In the genomic region with DNA sequence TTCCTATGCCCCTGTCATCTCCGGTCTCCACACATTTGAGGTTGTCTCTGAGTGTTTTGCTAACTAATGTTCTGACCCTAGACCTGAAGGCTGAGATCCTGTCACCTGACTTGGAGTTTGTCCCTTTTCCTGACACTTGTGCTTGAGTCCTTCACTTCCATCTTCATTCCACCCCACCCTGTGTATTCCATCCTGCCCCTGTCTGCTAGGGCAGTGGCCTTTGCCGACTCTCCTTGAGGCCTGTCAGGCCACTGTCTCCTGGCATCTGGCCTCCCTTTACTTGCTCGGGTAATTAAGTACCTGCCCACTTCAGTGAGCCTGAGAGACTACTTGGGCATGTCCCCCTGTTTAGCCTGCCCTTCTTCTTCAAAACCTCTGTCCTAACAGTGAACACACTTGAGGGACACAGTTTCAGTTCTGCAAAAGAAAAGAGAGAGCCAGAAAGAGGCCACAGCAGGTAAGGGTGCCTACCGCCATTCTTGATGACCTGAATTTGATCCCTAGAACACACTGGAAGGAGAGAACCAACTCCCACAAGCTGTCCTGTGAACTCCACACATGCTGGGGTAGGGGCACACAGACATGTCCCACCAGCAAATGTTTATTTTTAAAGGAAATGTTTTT, we compare ENCODE assay signal across 28 mouse cellular contexts. TPM values are rescaled to one million over a fixed set of nuclear protein-coding genes. Genes with fewer than 3 reads are reported as not detected.
A peak's percentile ranks its signal among the peaks of the same experiment; 100 is the strongest.
DNase-seq lines count a peak whose midpoint lies in the region; ATAC-seq and TF ChIP-seq lines count a peak whose summit lies in the region.
"Had no signal": no experiment of that assay in that cellular context is flagged by ENCODE, and none has a peak within 500 bp of the region (broad histone marks: within the 10 kb centered on the region; RNA-seq: fewer than 3 reads in every experiment).

No protein-coding gene starts in this region.

- H3K4me1 ChIP-seq in kidney, embryonic 15.5 days = peaks cover 7% of the 10 kb centered on the region
- H3K4me1 ChIP-seq in brown adipose tissue, adult 24 weeks (ENCODE audit: control insufficient read depth, insufficient read depth, insufficient read length, low read length) = peaks cover 37% of the 10 kb centered on the region
- H3K4me1 ChIP-seq in thymus, adult 2 months (replicated peaks; ENCODE audit: control insufficient read depth, insufficient read depth, low read length) = no peaks in the 10 kb centered on the region
- H3K4me1 ChIP-seq: embryonic facial prominence, embryonic 15.5 days; forebrain, embryonic 12.5 days; heart, embryonic 15.5 days; hindbrain, embryonic 12.5 days; intestine, embryonic 15.5 days; limb, embryonic 12.5 days had no signal

- no peak overlapping the region for H3K9ac ChIP-seq in kidney, embryonic 15.5 days
- H3K9ac ChIP-seq: embryonic facial prominence, embryonic 15.5 days; forebrain, embryonic 12.5 days; heart, embryonic 15.5 days; hindbrain, embryonic 12.5 days; intestine, embryonic 15.5 days; limb, embryonic 12.5 days; liver, embryonic 15.5 days; lung, embryonic 14.5 days had no signal

- H3K36me3 ChIP-seq in kidney, embryonic 15.5 days = no peaks in the 10 kb centered on the region
- no peaks in the 10 kb centered on the region for H3K36me3 ChIP-seq in splenic B cell, adult 2 months (ENCODE audit: control insufficient read depth, insufficient read depth, low read length, poor library complexity, severe bottlenecking)
- no peaks in the 10 kb centered on the region for H3K36me3 ChIP-seq in thymus, adult 2 months (ENCODE audit: control insufficient read depth, insufficient read depth, low read length)
- H3K36me3 ChIP-seq: embryonic facial prominence, embryonic 10.5 days; embryonic facial prominence, embryonic 15.5 days; forebrain, embryonic 12.5 days; heart, embryonic 15.5 days; hindbrain, embryonic 12.5 days; intestine, embryonic 15.5 days; limb, embryonic 12.5 days; liver, embryonic 15.5 days had no signal

- no peaks in the 10 kb centered on the region for H3K27me3 ChIP-seq in kidney, embryonic 15.5 days
- no peaks in the 10 kb centered on the region for H3K27me3 ChIP-seq in splenic B cell, adult 2 months (ENCODE audit: control insufficient read depth, insufficient read depth, low read length, poor library complexity, severe bottlenecking)
- H3K27me3 ChIP-seq in thymus, adult 2 months (ENCODE audit: control insufficient read depth, insufficient read depth, low read length) = no peaks in the 10 kb centered on the region
- H3K27me3 ChIP-seq: embryonic facial prominence, embryonic 15.5 days; forebrain, embryonic 12.5 days; heart, embryonic 15.5 days; hindbrain, embryonic 12.5 days; intestine, embryonic 15.5 days; limb, embryonic 12.5 days; liver, embryonic 15.5 days had no signal

- DNase-seq in kidney, adult 9 months = no peak
- peak; percentile 14 to 23 for DNase-seq in B cell, adult 2 months
- DNase-seq in splenic B cell, adult 2 months (ENCODE audit: low read depth, low spot score) = peak; percentile 48
- no peak for DNase-seq in thymus, adult 2 months
- DNase-seq: adrenal gland, postnatal 25 days; cerebellum, adult 18-20 months; cerebellum, postnatal 10 days; gastrocnemius, postnatal 25 days; heart, postnatal 36 days; kidney, postnatal 10 days; layer of hippocampus, adult 9-11 months; lung, embryonic 14.5 days; lung, postnatal 14 days; right cerebral cortex, postnatal 25 days had no signal

- no peak overlapping the region for H3K27ac ChIP-seq in kidney, embryonic 15.5 days
- H3K27ac ChIP-seq in brown adipose tissue, adult 24 weeks (replicated peaks; ENCODE audit: low read depth, low read length) = peak overlapping the region; percentile 13; the same call in 1 of the 2 replicates
- H3K27ac ChIP-seq in thymus, adult 2 months (ENCODE audit: control insufficient read depth, insufficient read depth, low read length) = no peak overlapping the region
- H3K27ac ChIP-seq: embryonic facial prominence, embryonic 10.5 days; embryonic facial prominence, embryonic 15.5 days; forebrain, embryonic 12.5 days; heart, embryonic 15.5 days; hindbrain, embryonic 12.5 days; hindbrain, postnatal 0 days; intestine, embryonic 15.5 days; left cerebral cortex, adult 2 months; limb, embryonic 12.5 days; liver, embryonic 15.5 days had no signal

- no peak overlapping the region for H3K4me3 ChIP-seq in kidney, embryonic 15.5 days (replicated peaks)
- H3K4me3 ChIP-seq in brown adipose tissue, adult 24 weeks (ENCODE audit: insufficient read depth, low read depth, low read length) = no peak overlapping the region
- H3K4me3 ChIP-seq in thymus, adult 2 months (ENCODE audit: control insufficient read depth, insufficient read depth, low read length) = no peak overlapping the region
- H3K4me3 ChIP-seq: embryonic facial prominence, embryonic 10.5 days; embryonic facial prominence, embryonic 15.5 days; forebrain, embryonic 12.5 days; heart, embryonic 15.5 days; hindbrain, embryonic 12.5 days; intestine, embryonic 15.5 days; left cerebral cortex, adult 2 months; limb, embryonic 12.5 days; liver, embryonic 15.5 days had no signal

- TF ChIP-seq CTCF in thymus, adult 2 months (IDR thresholded peaks at IDR 0.05; ENCODE audit: borderline replicate concordance, control insufficient read depth, extremely low read depth, insufficient read depth, low read length, poor library complexity) = no peak

- no peak for TF ChIP-seq POLR2A in thymus, adult 2 months (IDR thresholded peaks at IDR 0.05; ENCODE audit: control insufficient read depth, extremely low read depth, insufficient read depth, low read length, poor library complexity)

- H3K4me2 ChIP-seq in kidney, embryonic 15.5 days = no peak overlapping the region
- H3K4me2 ChIP-seq: embryonic facial prominence, embryonic 15.5 days; forebrain, embryonic 12.5 days; heart, embryonic 15.5 days; hindbrain, embryonic 12.5 days; intestine, embryonic 15.5 days; limb, embryonic 12.5 days; liver, embryonic 15.5 days; lung, embryonic 14.5 days; midbrain, embryonic 11.5 days had no signal

- no peaks in the 10 kb centered on the region for H3K9me3 ChIP-seq in kidney, embryonic 15.5 days (replicated peaks)
- H3K9me3 ChIP-seq: embryonic facial prominence, embryonic 10.5 days; embryonic facial prominence, embryonic 15.5 days; forebrain, embryonic 12.5 days; heart, embryonic 15.5 days; hindbrain, embryonic 12.5 days; intestine, embryonic 15.5 days; limb, embryonic 12.5 days; liver, embryonic 15.5 days had no signal

- 51% methylated on average over 4 of the region's 4 CpGs for WGBS in kidney, embryonic 15.5 days
- WGBS in thymus, adult 2 months = 92% methylated on average over 4 of the region's 4 CpGs

- 0 out of 2 replicates have a peak, but pooled peaks have one; percentile 52 for ATAC-seq in kidney, embryonic 15.5 days (replicated peaks; ENCODE audit: low FRiP score)
- ATAC-seq: hindbrain, postnatal 0 days; intestine, embryonic 15.5 days; midbrain, embryonic 16.5 days had no signal

RNA-seq across cellular contexts. Expression of gene Pde8a, which starts 22.3 kb away (rescaled TPM):
- 5.7 and 6.2 TPM in 2 replicates for polyA plus RNA-seq in kidney, embryonic 15.5 days (2015; fragmentation: Nextera tagmentation; extraction: Ambion mirVana)
- polyA plus RNA-seq in brown adipose tissue, adult 24 weeks (2012; ENCODE audit: insufficient read depth, insufficient read length, missing spikeins) = 24.0 and 39.6 TPM in 2 replicates
- 3.0 and 3.5 TPM in 2 replicates for polyA plus RNA-seq in thymus, adult 2 months (2012; rRNA removed)

Comparison
In these comparisons a context has a peak if more than half of its experiments do, and no peak if none do; other contexts are left out.
1. DNase-seq: peak in B cell, adult 2 months (2 of 2) and splenic B cell, adult 2 months (single experiment); none in kidney, adult 9 months (single experiment) and thymus, adult 2 months (single experiment).